Mouse (Mus musculus): ENCODE results near the gene Nrap.

GRCm38 (mm10) chr19:56373246-56373645, 16.6 kb downstream of the Nrap start:
- TF ChIP-seq CTCF (conservative IDR thresholded peaks at IDR 0.05; ENCODE audit: low read length) (no peak), NANOG (IDR thresholded peaks at IDR 0.05; ENCODE audit: borderline replicate concordance, low read length) (no peak), POU5F1 (IDR thresholded peaks at IDR 0.05; ENCODE audit: borderline replicate concordance, low read length) (no peak)

Data from E14TG2a.4 (cell line).